Mouse (Mus musculus) inflammation-experienced regulatory T-cells, adult 6 months (primary cell): ENCODE measurements at regions not wholly inside any gene's neighbourhood (a gene's known extent, or its start where the extent isn't known, plus 50 kb on each side); places are given as distances from the start of the nearest gene placed in this dataset.

Source experiments
- ATAC-seq: one replicate; pipeline ENCODE4 v1.8.0; 2017

GRCm38 (mm10) chr13:106738011-106738410 is 198.7 kb downstream of the Ipo11 start:
- no peak for ATAC-seq

GRCm38 (mm10) chr13:106734323-106734722 is 202.4 kb downstream of the Ipo11 start:
- ATAC-seq: no peak

GRCm38 (mm10) chr13:106732906-106733305 is 203.9 kb downstream of the Ipo11 start:
- no peak for ATAC-seq

GRCm38 (mm10) chr13:106723315-106723714 is 213.4 kb downstream of the Ipo11 start:
- no peak for ATAC-seq

- ATAC-seq: no peak
These were observed 215.6 kb downstream of the Ipo11 start for GRCm38 (mm10) chr13:106721167-106721566.

- ATAC-seq: peak; percentile 43
These were observed 221.0 kb downstream of the Ipo11 start for GRCm38 (mm10) chr13:106715771-106716170.

GRCm38 (mm10) chr13:106715234-106715633 is 221.5 kb downstream of the Ipo11 start:
- no peak for ATAC-seq

GRCm38 (mm10) chr13:106710580-106710979 is 226.2 kb downstream of the Ipo11 start:
- ATAC-seq: no peak

- ATAC-seq: no peak
These were observed 236.4 kb downstream of the Ipo11 start for GRCm38 (mm10) chr13:106700376-106700775.

- no peak for ATAC-seq
These were observed 236.8 kb downstream of the Ipo11 start for GRCm38 (mm10) chr13:106699957-106700356.

GRCm38 (mm10) chr13:106691787-106692571 is 244.8 kb downstream of the Ipo11 start:
- ATAC-seq: peak; percentile 85

- no peak for ATAC-seq
These were observed 246.6 kb downstream of the Ipo11 start for GRCm38 (mm10) chr13:106690125-106690524.

GRCm38 (mm10) chr13:106689618-106690017 is 247.1 kb downstream of the Ipo11 start:
- ATAC-seq: no peak

GRCm38 (mm10) chr13:106689051-106689450 is 247.7 kb downstream of the Ipo11 start:
- no peak for ATAC-seq

GRCm38 (mm10) chr13:106669665-106670064 is 267.1 kb downstream of the Ipo11 start:
- no peak for ATAC-seq

GRCm38 (mm10) chr13:106662195-106662594 is 274.6 kb downstream of the Ipo11 start:
- ATAC-seq: no peak

- ATAC-seq: no peak
These were observed 287.4 kb downstream of the Ipo11 start for GRCm38 (mm10) chr13:106649363-106649762.

- ATAC-seq: no peak
These were observed 293.3 kb downstream of the Ipo11 start for GRCm38 (mm10) chr13:106643302-106643975.

GRCm38 (mm10) chr13:106638706-106639385 is 297.9 kb downstream of the Ipo11 start:
- ATAC-seq: no peak

- no peak for ATAC-seq
These were observed 345.0 kb downstream of the Ipo11 start for GRCm38 (mm10) chr13:106591729-106592128.

GRCm38 (mm10) chr13:106567658-106568359 is 368.9 kb downstream of the Ipo11 start:
- no peak for ATAC-seq

- ATAC-seq: no peak
These were observed 374.2 kb downstream of the Ipo11 start for GRCm38 (mm10) chr13:106562588-106562987.

- ATAC-seq: no peak
These were observed 374.6 kb downstream of the Ipo11 start for GRCm38 (mm10) chr13:106562161-106562560.
